Mouse (Mus musculus) naive thymus-derived CD4-positive, alpha-beta T cell, adult 5 months (primary cell): ENCODE results near the gene Psmg1. TPM values are rescaled to one million over a fixed set of nuclear protein-coding genes. Genes with fewer than 3 reads are reported as not detected.

ENCODE experiments used
- polyA plus RNA-seq: library from polyadenylated mRNA; unstranded; fragments of 100-300 nt; shearing (Covaris generic); gene quantifications from one replicate; pipeline ENCODE4 v1.2.1, GENCODE M21; 2017

Psmg1 gene
- 35.9 TPM for polyA plus RNA-seq

DNA sequence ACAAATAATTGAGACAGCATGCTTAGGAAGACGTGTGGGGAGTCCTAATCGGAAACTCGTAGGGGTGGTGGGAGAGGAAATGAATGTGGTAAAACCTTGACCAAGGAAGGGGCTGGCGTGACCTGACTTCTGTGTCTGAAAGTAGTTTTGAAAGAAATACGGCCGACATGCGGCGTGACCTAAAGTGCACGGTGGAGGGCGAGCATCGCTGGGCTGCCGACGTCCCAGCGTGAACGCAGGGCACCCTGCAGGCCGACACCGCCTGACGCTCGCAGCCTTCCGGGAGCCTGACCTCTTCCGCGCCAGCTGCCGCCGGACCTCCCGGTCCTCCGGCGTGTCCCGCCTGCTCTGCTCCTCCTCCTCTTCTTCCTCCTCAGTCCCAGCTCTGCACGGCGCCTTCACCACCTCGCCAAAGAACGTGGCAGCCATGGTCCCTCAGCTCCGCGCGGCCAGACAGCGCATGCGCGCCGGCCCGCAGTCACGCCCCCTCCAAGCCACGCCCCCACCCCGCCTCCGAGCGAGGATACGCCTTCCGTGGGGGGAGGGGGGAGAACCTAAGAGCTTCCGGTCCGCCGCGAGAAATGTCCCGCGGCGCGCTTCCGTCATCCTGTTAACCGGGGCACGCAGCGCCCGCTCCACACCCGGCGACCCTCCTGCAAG lies at the start of gene Psmg1:
TSS of gene Psmg1 (minus strand) at position 499 of the 660 bp plus-strand sequence.

Other genes with a start within 250 kb of the Psmg1 start
- gene Brwd1, start 91.6 kb upstream of the Psmg1 start, polyA plus RNA-seq: 91.5 TPM
- 173 TPM for gene Hmgn1, start 136.8 kb upstream of the Psmg1 start, polyA plus RNA-seq
- 9.6 TPM for gene Wrb, start 154.4 kb upstream of the Psmg1 start, polyA plus RNA-seq
- gene Lca5l, start 201.3 kb upstream of the Psmg1 start, polyA plus RNA-seq: not detected
- not detected for gene Sh3bgr, start 209.5 kb upstream of the Psmg1 start, polyA plus RNA-seq
- gene B3galt5, start 244.8 kb upstream of the Psmg1 start, polyA plus RNA-seq: not detected